Mouse (Mus musculus): ENCODE results near the gene Stxbp6.
"Not testable (repeated sequence)": the region's sequence is repeated elsewhere in the genome, so short reads cannot be mapped to it uniquely, and the experiment has no call there.

Gene Stxbp6

GRCm38 (mm10) chr12:45074611-45075342 lies at the start of gene Stxbp6:
Gene Stxbp6, minus strand, starts transcription at chr12:45074709.
- peak; percentile 51 for DNase-seq (ENCODE audit: low read depth, low spot score)

GRCm38 (mm10) chr12:45102954-45103353 lies 28.4 kb upstream of the Stxbp6 start:
- not testable (repeated sequence) for DNase-seq (ENCODE audit: low read depth, low spot score)

- DNase-seq (ENCODE audit: low read depth, low spot score), result no peak
Observed at GRCm38 (mm10) chr12:45093732-45094131, 19.2 kb upstream of the Stxbp6 start.

DNA sequence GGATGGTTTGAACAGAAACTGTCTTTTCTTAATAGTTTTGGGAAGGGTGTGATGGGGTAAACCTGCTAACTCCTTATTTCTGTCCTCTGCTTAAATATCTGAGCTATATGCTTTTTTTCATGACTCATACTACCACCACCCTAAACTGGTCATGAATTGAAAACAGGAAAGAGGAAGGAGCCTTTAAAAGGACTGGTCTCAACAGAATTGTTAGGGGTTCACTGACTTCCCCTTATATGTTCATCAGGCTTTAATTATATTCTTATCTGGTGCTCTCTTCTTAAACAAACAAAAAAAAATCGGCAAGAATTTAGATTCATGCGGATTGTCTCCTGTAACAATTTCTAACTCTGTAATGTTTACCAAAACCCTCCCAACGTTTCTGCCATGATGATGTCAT lies 17.9 kb upstream of the Stxbp6 start:
- no peak for DNase-seq (ENCODE audit: low read depth, low spot score)

GRCm38 (mm10) chr12:45083145-45083475 lies 8.6 kb upstream of the Stxbp6 start:
- DNase-seq (ENCODE audit: low read depth, low spot score), result no peak

DNA sequence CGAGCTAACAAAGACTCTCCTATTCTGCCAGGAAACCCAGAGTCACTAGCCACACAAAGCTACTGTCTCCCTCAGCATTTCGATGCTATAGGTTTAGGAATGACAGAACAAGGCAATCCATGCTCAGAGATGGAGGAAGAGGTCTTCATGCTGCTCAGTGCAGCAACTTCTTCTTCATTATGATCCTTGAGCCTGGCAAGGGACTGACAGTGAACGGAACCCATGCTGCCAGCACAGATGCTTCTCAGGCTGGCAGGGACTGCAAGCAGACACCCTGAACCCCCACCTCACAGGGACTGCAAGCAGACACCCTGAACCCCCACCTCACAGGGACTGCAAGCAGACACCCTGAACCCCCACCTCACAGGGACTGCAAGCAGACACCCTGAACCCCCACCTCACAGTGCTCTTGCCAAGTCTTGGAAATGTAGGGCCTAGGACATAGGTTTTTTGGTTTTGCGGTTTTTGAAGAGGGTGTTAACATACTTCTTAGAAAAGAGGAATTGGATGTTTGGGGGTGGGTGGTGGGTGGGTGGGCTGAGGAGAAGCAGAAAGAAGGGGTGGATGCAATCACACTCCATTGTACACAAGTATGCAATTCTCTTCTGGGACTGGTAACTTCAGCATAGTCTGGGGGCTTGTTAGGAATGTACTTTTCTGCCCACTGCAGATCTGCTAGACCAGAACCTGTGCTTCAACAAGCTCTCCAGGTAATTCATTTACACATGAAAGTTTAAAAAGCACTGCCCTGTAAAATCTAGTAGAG lies 8.1 kb upstream of the Stxbp6 start:
- DNase-seq (ENCODE audit: low read depth, low spot score), result no peak

DNA sequence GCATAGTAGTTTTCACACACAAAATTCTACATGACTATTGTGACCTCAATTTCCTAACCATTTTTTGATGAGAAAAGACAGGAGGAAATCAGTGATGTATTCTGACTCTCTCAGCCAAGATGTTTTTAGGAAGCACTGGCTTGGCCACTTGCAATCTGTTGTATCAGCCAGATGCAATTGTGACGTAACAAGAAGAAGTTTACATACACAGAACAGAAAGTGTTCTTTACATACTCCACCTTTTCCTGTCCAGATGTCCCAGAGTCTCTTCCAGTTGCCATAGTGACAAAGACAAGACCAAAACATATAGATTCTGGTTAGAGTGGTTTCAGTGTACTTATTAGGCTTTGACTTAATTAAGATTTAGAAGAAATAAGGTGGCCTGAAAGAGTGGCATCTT lies 7.1 kb upstream of the Stxbp6 start:
- DNase-seq (ENCODE audit: low read depth, low spot score), result no peak

- no peak for DNase-seq (ENCODE audit: low read depth, low spot score)
Observed at GRCm38 (mm10) chr12:45080753-45081122, 6.2 kb upstream of the Stxbp6 start.

GRCm38 (mm10) chr12:45080036-45080752 lies 5.7 kb upstream of the Stxbp6 start:
- no peak for DNase-seq (ENCODE audit: low read depth, low spot score)

GRCm38 (mm10) chr12:45075631-45076030 lies 1.1 kb upstream of the Stxbp6 start:
- DNase-seq (ENCODE audit: low read depth, low spot score), result no peak

DNA sequence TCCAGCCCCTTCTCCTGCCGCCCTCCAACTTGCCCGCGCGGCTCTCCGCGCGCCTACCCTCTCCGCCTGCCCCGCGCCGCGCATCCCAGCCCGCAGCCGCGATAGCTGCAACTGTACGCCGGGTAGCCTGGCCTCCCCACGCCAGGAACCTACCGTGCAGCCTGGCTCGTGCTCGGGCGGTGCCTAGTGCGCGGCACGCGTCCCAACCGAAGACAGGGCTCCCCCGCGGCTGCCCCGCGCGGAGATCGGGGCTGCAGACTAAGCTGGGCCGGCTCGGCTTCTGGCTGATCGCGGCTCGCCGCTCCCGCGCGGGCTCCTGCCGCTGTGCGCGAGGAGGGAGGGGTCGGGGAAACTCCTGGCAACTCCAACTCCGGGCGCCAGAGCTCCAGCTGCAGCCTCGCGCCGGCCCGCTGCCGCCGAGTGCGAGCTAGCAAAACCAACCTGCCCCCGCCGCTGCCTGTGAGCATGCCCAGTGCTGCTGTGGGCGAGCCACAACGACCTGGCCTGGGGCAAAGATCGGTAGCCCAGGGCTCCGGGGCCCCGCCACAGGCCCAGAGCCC lies 387 bp downstream of the Stxbp6 start:
- peak; percentile 78 for DNase-seq (ENCODE audit: low read depth, low spot score)

- DNase-seq (ENCODE audit: low read depth, low spot score), result peak; percentile 41
Observed at GRCm38 (mm10) chr12:45073331-45074041, 1.0 kb downstream of the Stxbp6 start.

GRCm38 (mm10) chr12:45072185-45072584 lies 2.3 kb downstream of the Stxbp6 start:
- DNase-seq (ENCODE audit: low read depth, low spot score), result no peak

DNA sequence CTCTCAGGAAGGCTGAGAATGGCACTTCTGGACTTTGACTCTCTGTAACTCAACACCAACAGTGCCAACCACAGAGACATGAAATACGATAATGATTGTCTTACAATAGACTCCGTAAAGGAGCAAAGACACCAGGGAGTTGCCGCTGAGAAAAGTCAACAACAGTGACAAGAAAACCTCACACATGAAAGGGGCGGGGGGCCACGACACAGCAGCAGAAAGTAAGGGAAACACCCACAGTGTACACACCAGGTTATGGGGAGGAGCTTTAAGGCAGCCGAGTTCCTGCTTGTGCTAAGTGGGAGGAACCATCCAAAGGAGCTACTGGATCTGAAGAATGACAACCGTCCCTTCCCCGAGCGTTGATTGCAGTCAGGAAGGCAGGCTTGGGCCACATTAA lies 4.3 kb downstream of the Stxbp6 start:
- DNase-seq (ENCODE audit: low read depth, low spot score), result peak; percentile 70

GRCm38 (mm10) chr12:45068145-45068754 lies 6.3 kb downstream of the Stxbp6 start:
- no peak for DNase-seq (ENCODE audit: low read depth, low spot score)

DNA sequence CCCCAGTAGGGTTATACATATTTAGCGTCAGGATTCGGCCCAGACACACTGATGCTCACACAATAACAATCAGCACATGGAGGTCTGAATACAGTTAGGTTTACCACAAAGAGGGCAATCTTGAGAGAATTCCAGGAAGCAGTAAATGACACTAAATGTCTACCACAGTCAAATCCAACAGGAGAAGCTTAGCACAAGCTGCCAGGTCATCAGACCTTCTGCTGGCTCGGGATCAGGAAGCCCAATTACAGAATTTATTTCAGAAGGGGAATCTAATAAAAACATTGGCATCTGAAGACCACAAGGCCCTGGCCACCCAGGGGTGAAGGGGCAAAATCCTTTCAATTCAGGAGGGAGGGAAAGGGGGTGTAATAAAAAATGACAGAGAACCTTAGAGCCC lies 6.8 kb downstream of the Stxbp6 start:
- no peak for DNase-seq (ENCODE audit: low read depth, low spot score)

DNA sequence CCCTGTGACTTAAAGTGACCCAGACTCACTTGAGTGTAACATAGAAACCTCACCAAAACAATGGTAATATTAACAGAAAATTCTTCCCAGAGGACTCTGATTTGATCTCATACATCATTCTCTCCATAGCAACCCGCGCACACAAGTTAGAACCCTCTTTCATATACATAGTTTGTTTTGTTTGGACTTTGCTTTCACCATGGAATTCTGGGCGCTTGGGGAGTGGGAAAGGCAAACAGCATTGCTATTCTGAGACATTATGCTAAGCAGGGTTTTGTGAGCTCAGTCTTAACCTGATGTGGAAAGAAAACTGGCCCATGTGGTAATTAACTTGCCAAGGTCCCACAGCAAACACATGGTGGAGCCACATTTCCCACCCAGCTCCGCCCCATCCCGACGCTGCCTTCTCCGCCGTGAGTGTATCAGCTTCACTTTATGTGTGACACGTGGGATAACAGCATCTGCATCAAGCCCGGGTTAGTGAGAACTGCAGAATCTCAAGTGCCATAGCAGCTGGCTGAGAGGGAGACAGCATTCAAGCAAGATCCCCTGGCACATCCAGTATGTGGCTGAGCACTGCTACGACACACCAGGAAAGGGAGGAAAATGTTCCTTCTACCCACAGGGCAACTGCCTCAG lies 7.3 kb downstream of the Stxbp6 start:
- DNase-seq (ENCODE audit: low read depth, low spot score), result peak; percentile 57

- DNase-seq (ENCODE audit: low read depth, low spot score), result no peak
Observed at GRCm38 (mm10) chr12:45063606-45064005, 10.9 kb downstream of the Stxbp6 start.

GRCm38 (mm10) chr12:45061336-45061735 lies 13.2 kb downstream of the Stxbp6 start:
- no peak for DNase-seq (ENCODE audit: low read depth, low spot score)

- DNase-seq (ENCODE audit: low read depth, low spot score), result no peak
Observed at GRCm38 (mm10) chr12:45060804-45061203, 13.7 kb downstream of the Stxbp6 start.

DNA sequence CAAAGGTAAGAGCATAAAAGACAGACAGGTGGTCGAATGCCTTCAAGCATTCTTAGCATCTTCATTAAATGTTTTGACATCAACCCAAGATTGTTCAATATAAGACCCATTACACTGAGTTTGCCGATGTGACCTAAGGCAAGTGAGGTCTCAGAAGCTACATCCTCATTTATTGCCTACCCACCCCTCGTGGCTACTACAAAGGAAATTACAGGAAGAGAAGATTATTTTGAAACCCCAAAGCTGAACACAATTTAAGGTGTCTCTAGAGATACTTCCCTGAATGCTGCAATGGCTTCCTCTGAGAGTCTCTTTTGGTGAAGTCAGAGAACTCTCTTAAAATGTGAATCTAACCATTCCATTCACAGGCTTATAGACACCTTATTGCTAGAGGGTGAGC lies 16.5 kb downstream of the Stxbp6 start:
- no peak for DNase-seq (ENCODE audit: low read depth, low spot score)
